Mouse (Mus musculus): ENCODE measurements around the gene Bspry.

DNA sequence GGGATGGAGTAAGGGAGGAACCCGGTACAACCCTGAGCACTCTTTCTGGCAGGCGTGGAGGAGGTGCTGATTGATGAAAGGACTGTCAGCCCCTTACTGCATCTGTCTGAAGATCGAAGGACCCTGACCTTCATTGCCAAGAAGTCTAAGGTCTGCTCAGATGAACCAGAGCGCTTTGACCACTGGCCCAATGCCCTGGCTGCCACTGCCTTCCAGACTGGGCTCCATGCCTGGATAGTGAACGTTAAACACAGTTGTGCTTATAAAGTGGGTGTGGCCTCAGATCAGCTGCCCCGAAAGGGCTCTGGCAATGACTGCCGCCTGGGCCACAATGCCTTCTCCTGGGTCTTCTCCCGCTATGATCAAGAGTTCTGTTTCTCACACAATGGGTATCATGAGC lies 16.1 kb downstream of the Bspry start:
- TF ChIP-seq CTCF (conservative IDR thresholded peaks at IDR 0.05; ENCODE audit: insufficient read depth, insufficient read length, low read depth, low read length) (0 out of 2 replicates have a peak, but pooled peaks have one; percentile 1), POLR2A (IDR thresholded peaks at IDR 0.05; ENCODE audit: low read depth, low read length) (no peak)

Data from kidney, adult 2 months (tissue).